Mouse (Mus musculus) lung, embryonic 14.5 days (tissue): ENCODE data around the gene Shisa2. TPM values are rescaled to one million over a fixed set of nuclear protein-coding genes. Genes with fewer than 3 reads are reported as not detected.
A peak's percentile ranks its signal among the peaks of the same experiment; 100 is the strongest.

ENCODE experiments used
- ATAC-seq: fragments of 200-750 bp; cut with Nextera tagmentation; 2 replicates; pipeline ENCODE4 v1.8.0; 2017; ENCODE audit warnings: mild to moderate bottlenecking, moderate TSS enrichment, moderate library complexity; ENCODE audit not compliant: insufficient read depth
- DNase-seq: peaks from one replicate; pipeline ENCODE4 v3.0.0-alpha.2; 2015
- H3K27ac ChIP-seq: fragments of 300-500 bp; sonication (generic); 2 replicates; pipeline ENCODE4 v1.5.1; 2014; ENCODE audit warnings: low read depth, mild to moderate bottlenecking, moderate library complexity
- H3K27me3 ChIP-seq: fragments of 300-500 bp; sonication (generic); 2 replicates; pipeline ENCODE4 v1.6.1; 2014; ENCODE audit warnings: low read length, control low read depth; ENCODE audit not compliant: insufficient read depth
- H3K36me3 ChIP-seq: fragments of 300-500 bp; sonication (generic); 2 replicates; pipeline ENCODE4 v1.6.1; 2014; ENCODE audit warnings: control low read depth; ENCODE audit not compliant: insufficient read depth
- H3K4me1 ChIP-seq: fragments of 300-500 bp; sonication (generic); 2 replicates; pipeline ENCODE4 v1.6.1; 2014; ENCODE audit warnings: antibody characterized with exemption, control low read depth; ENCODE audit not compliant: insufficient read depth
- H3K4me2 ChIP-seq: fragments of 300-500 bp; sonication (generic); 2 replicates; pipeline ENCODE4 v1.6.1; 2014; ENCODE audit warnings: mild to moderate bottlenecking
- H3K4me3 ChIP-seq: fragments of 300-500 bp; sonication (generic); 2 replicates; pipeline ENCODE4 v1.5.1; 2014; ENCODE audit warnings: low read depth, low read length
- H3K9ac ChIP-seq: fragments of 300-500 bp; sonication (generic); 2 replicates; pipeline ENCODE4 v1.6.1; 2014
- H3K9me3 ChIP-seq: fragments of 300-500 bp; sonication (generic); 2 replicates; pipeline ENCODE4 v1.6.1; 2016; ENCODE audit warnings: low read depth, low read length, control low read depth
- CTCF ChIP-seq: IDR thresholded peaks from 2 replicates; pipeline ENCODE4 v1.5.1; 2016; ENCODE audit warnings: antibody characterized with exemption, low read depth
- WGBS: fragments of 180-500 bp; shearing (Covaris S2); extraction: QIAGEN DNeasy Blood & Tissue Kit; methylation state at CpG from one replicate; pipeline ENCODE4 v1.1.7; 2014; 5-methylcytosine and 5-hydroxymethylcytosine counted together
- polyA plus RNA-seq: library from polyadenylated mRNA; unstranded; fragments of >200 nt; fragmentation: Nextera tagmentation; extraction: Ambion mirVana; gene quantifications from 2 replicates; pipeline ENCODE4 v1.2.1, GENCODE M21; 2014

The Shisa2 gene
- polyA plus RNA-seq = 18.7 and 21.7 TPM in 2 replicates

DNA sequence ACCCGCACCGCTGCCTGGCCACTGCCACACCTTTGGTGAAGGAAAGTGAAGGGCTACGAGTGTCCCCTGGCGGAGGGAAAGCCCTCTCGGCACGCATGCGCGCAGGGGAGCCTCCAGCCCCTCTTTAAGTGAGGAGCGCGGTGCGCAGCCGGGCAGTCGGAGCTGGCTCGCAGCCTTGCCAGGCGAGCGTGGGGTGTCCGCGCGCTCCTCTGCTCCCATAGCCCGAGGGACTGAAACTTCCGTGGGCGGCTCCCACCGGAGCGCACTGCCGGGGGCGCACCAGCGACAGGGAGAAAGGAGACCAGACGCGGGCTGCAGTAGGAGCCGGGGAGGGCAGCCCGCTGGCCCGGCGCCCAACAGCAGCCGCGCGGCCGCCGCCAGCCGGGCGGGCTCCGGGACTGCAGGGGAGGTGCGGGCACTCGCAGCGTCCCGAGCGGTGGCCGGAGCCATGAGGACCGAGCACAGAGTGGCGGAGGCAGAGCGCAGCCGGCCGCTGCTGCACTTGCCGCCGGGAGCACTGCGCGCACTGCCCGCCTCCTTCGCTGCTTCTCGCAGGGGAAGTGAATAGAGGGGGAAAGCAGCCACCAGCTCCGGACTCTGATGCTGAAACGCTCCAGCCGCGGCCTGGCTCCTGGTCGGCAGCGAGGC, at the start of gene Shisa2:
Shisa2 (plus strand) TSS at position 151 of the 648 bp plus-strand sequence.
- Histone ChIP-seq H3K4me2 (peak within 1 kb of the TSS; percentile 83), H3K9me3 (no peaks in the 10 kb centered on the region), H3K27me3 (peaks cover 5% of the 10 kb centered on the region; the same call in 1 of the 2 replicates), H3K4me3 (peak within 1 kb of the TSS; percentile 67), H3K9ac (peak within 1 kb of the TSS; percentile 55), H3K4me1 (0 out of 2 replicates have a peak, but pooled peaks cover 3% of the 10 kb centered on the region), H3K27ac (peak within 1 kb of the TSS; percentile 73; the same call in 1 of the 2 replicates), H3K36me3 (peaks cover 6% of the 10 kb centered on the region)
- DNase-seq (peak; percentile 93), ATAC-seq (peak; percentile 86)
- WGBS = under 1% methylated on average over 64 of the region's 65 CpGs
- TF ChIP-seq CTCF = peak; percentile 80

DNA sequence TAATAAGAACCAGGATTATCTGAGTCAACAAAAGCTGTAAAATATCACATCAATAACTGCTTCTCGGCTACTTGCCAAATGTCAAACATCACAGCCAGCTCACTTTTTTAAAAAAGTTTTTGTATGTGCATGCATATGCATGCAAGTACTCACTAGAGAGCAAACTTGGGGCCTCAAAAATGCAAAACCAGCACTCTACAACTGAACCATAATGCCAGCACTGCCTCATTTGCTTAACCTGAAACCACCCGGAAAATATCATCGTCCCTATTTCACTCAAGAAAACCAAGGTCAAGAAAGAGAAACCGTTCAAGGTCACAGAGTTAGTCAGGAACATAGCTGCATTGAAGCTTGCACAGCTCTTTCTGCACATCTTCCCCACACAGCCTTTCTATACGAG, 48.7 kb upstream of the Shisa2 start:
- Histone ChIP-seq H3K27ac (no peak overlapping the region), H3K4me2 (no peak overlapping the region), H3K4me3 (no peak overlapping the region), H3K4me1 (no peaks in the 10 kb centered on the region), H3K9me3 (no peaks in the 10 kb centered on the region), H3K36me3 (peaks cover 28% of the 10 kb centered on the region; the same call in 1 of the 2 replicates), H3K9ac (no peak overlapping the region), H3K27me3 (no peaks in the 10 kb centered on the region)
- no peak for ATAC-seq
- 88% methylated on average over 5 of the region's 5 CpGs for WGBS
- no peak for TF ChIP-seq CTCF
- DNase-seq = no peak

DNA sequence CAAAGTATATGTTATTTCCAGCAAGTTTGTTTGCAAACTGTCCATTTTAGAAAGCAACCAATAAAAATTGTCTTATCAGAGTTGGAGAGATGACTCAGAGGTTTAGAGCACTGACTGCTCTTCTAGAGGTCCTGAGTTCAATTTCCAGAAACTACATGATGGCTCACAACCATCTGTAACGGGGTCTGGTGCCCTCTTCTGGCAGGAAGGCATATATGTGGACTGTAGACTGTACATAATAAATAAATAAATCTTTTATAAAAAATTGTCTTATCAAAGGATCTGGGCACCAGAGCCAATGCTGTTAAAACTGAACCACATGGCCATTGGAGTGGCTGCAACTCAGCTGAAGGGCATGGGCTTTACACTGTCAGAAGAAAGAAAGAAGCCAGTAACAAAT, 34.5 kb upstream of the Shisa2 start:
- Histone ChIP-seq H3K27me3 (no peaks in the 10 kb centered on the region), H3K27ac (no peak overlapping the region), H3K9me3 (no peaks in the 10 kb centered on the region), H3K4me3 (no peak overlapping the region), H3K4me2 (no peak overlapping the region), H3K36me3 (peaks cover 45% of the 10 kb centered on the region), H3K4me1 (no peaks in the 10 kb centered on the region), H3K9ac (no peak overlapping the region)
- DNase-seq (peak; percentile 50), ATAC-seq (no peak)
- peak; percentile 42 for TF ChIP-seq CTCF
- 68% methylated on average over 1 of the region's 1 CpGs for WGBS

DNA sequence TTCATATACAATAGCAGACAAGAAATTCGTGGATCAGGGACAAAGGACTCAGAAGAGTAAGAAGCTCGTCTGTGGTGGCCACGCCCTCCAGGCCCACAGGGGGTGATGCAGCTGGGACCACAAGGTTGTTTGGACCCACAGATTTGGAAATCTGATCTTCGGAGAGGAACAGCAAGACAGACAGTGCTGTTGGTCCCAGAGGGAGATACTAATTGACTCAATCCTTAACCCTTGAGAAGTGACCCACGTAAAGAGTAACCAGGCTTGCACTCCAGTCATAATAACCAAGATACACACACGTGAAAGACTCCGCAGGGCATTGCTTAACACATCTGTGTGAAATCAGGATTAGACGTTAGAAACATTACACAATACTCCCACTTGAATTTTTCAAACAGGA, 33.2 kb upstream of the Shisa2 start:
- ATAC-seq = no peak
- no peak overlapping the region for H3K4me2 ChIP-seq
- H3K4me1 ChIP-seq = peaks cover 4% of the 10 kb centered on the region; the same call in 1 of the 2 replicates
- 82% methylated on average over 8 of the region's 8 CpGs for WGBS
- TF ChIP-seq CTCF = no peak
- DNase-seq = no peak
- H3K27ac ChIP-seq = no peak overlapping the region
- no peak overlapping the region for H3K4me3 ChIP-seq
- no peaks in the 10 kb centered on the region for H3K9me3 ChIP-seq
- H3K27me3 ChIP-seq = no peaks in the 10 kb centered on the region
- no peak overlapping the region for H3K9ac ChIP-seq
- H3K36me3 ChIP-seq = peaks cover 32% of the 10 kb centered on the region

DNA sequence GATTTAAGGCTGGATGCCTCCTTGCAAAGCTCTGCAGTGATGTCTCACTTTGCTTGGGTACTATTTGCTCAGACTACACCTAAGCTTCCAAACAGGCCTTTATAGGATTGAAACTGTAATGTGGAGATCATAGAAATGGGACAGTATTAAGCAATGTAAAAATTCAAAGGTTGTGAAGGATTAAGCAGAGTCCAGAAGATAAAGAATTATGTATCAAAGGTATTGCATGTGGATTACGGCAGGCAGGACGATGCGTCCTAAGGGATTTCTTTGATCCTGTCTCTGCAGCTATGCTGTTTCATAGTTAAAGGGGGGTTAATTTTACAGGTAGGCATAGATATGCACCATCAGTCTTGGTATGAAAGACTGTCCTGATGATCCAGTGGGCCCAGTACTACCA, 32.5 kb upstream of the Shisa2 start:
- DNase-seq (no peak), ATAC-seq (no peak)
- no peak overlapping the region for H3K9ac ChIP-seq
- no peak for TF ChIP-seq CTCF
- peaks cover 32% of the 10 kb centered on the region for H3K36me3 ChIP-seq
- no peaks in the 10 kb centered on the region for H3K27me3 ChIP-seq
- WGBS = 95% methylated on average over 3 of the region's 3 CpGs
- H3K4me2 ChIP-seq = no peak overlapping the region
- H3K4me1 ChIP-seq = peaks cover 7% of the 10 kb centered on the region; the same call in 1 of the 2 replicates
- H3K4me3 ChIP-seq = no peak overlapping the region
- no peaks in the 10 kb centered on the region for H3K9me3 ChIP-seq
- no peak overlapping the region for H3K27ac ChIP-seq

DNA sequence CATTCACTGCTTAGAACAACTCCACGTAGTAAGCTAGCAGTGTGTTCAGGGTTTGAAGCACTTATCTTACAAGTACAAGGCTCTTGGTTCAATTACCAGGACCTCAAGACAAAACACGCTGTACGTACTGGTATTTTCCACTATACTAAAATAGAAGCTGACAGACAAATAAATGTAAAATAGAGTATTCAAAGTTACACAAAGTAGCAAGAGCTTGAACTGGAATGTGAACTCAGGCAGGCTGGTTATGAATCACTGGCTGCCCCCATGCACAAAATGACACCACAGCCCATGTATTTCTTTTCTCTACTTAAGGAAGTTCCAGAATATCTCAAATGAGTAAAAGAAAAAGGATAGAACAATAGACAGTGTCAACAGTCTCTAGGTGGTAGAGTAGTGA, 30.1 kb upstream of the Shisa2 start:
- TF ChIP-seq CTCF = no peak
- WGBS = 94% methylated on average over 3 of the region's 3 CpGs
- Histone ChIP-seq H3K27me3 (no peaks in the 10 kb centered on the region), H3K27ac (no peak overlapping the region), H3K4me2 (no peak overlapping the region), H3K9me3 (no peaks in the 10 kb centered on the region), H3K4me1 (peaks cover 7% of the 10 kb centered on the region; the same call in 1 of the 2 replicates), H3K4me3 (no peak overlapping the region), H3K9ac (no peak overlapping the region), H3K36me3 (peaks cover 10% of the 10 kb centered on the region; the same call in 1 of the 2 replicates)
- ATAC-seq (no peak), DNase-seq (no peak)

DNA sequence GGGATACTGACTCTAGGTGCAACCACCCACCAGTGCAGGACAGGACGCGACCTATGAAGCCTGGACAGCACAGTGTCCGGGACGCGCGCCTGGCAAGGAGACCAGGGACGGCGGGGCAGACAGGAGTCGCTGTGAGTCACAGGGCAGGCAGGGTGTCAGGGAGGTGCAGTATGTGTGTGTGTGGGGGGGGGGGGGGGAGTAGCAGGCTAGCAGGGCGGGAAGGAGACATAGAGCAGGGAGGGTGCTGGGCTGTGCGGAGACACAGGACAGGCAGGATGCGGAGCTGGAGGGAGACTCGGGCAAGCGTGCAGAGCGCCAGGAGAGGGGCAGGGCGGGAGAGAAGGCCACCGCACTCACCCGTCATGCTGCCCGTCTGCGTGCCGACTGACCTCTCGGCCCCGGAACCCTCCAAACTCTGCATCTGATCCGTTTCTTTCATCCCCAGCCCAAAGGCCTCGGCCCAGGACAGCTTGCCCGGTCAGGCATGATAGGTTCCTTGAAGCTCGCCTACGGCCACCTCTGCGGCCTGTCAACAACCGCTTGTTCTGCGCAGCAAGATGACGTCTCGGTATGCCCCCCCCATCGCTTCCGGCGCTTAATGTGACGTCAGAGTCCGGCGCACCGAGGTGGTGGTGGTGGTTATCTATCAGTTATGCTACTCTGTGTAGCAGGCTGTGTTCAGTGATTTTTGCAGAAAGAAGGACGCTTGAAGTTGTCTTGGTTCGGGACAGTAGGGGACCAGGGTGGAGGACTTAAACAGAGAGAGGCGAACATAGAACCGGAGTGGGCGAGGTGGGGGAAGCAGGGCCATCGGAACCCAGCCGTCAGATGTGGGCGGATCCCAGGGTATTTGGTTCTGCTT, 27.5 kb upstream of the Shisa2 start, which contains the start of gene Cdadc1:
Cdadc1 (minus strand) TSS at position 562 of the 862 bp plus-strand sequence.
- peak within 1 kb of the TSS; percentile 67; the same call in 1 of the 2 replicates for H3K27ac ChIP-seq
- peak; percentile 96 for DNase-seq
- TF ChIP-seq CTCF = peak; percentile 33
- peak; percentile 88 for ATAC-seq
- H3K36me3 ChIP-seq = peaks cover 2% of the 10 kb centered on the region; the same call in 1 of the 2 replicates
- H3K4me1 ChIP-seq = peaks cover 7% of the 10 kb centered on the region; the same call in 1 of the 2 replicates
- under 1% methylated on average over 47 of the region's 48 CpGs for WGBS
- H3K9me3 ChIP-seq = no peaks in the 10 kb centered on the region
- H3K4me2 ChIP-seq = peak within 1 kb of the TSS; percentile 88
- H3K9ac ChIP-seq = peak within 1 kb of the TSS; percentile 78
- H3K27me3 ChIP-seq = no peaks in the 10 kb centered on the region
- H3K4me3 ChIP-seq = peak within 1 kb of the TSS; percentile 90
